Mouse (Mus musculus): ENCODE measurements at regions not wholly inside any gene's neighbourhood (a gene's known extent, or its start where the extent isn't known, plus 50 kb on each side); places are given as distances from the start of the nearest gene placed in this dataset.
A peak's percentile ranks its signal among the peaks of the same experiment; 100 is the strongest.

- Histone ChIP-seq H3K27ac (ENCODE audit: low read depth, low read length) (no peak overlapping the region), H3K36me3 (ENCODE audit: control insufficient read depth, insufficient read depth, low read length) (no peaks in the 10 kb centered on the region), H3K4me3 (ENCODE audit: low read depth, low read length) (no peak overlapping the region), H3K9ac (ENCODE audit: low read length) (no peak overlapping the region), H3K4me2 (ENCODE audit: low read length) (no peak overlapping the region), H3K9me3 (replicated peaks; ENCODE audit: control insufficient read depth, low read length) (no peaks in the 10 kb centered on the region), H3K27me3 (replicated peaks; ENCODE audit: control insufficient read depth, insufficient read depth, low read length) (no peaks in the 10 kb centered on the region), H3K4me1 (ENCODE audit: control insufficient read depth, insufficient read depth, low read length) (peaks cover 7% of the 10 kb centered on the region)
- WGBS = 70% methylated on average over 2 of the region's 2 CpGs
- ATAC-seq (no peak), DNase-seq (ENCODE audit: low spot score) (no peak)
Measured at GRCm38 (mm10) chr4:87657855-87658254, 375.3 kb downstream of the Mllt3 start.

- Histone ChIP-seq H3K9ac (ENCODE audit: low read length) (no peak overlapping the region), H3K9me3 (replicated peaks; ENCODE audit: control insufficient read depth, low read length) (no peaks in the 10 kb centered on the region), H3K36me3 (ENCODE audit: control insufficient read depth, insufficient read depth, low read length) (no peaks in the 10 kb centered on the region), H3K4me3 (ENCODE audit: low read depth, low read length) (no peak overlapping the region), H3K4me2 (ENCODE audit: low read length) (no peak overlapping the region), H3K27ac (ENCODE audit: low read depth, low read length) (no peak overlapping the region), H3K4me1 (ENCODE audit: control insufficient read depth, insufficient read depth, low read length) (peaks cover 31% of the 10 kb centered on the region), H3K27me3 (replicated peaks; ENCODE audit: control insufficient read depth, insufficient read depth, low read length) (no peaks in the 10 kb centered on the region)
- peak; percentile 46 for DNase-seq (ENCODE audit: low spot score)
- ATAC-seq = no peak
- WGBS = 29% methylated on average over 5 of the region's 5 CpGs
Measured at GRCm38 (mm10) chr4:87653440-87654165, 379.6 kb downstream of the Mllt3 start.

- H3K4me3 ChIP-seq (ENCODE audit: low read depth, low read length) = no peak overlapping the region
- H3K27me3 ChIP-seq (replicated peaks; ENCODE audit: control insufficient read depth, insufficient read depth, low read length) = no peaks in the 10 kb centered on the region
- DNase-seq (ENCODE audit: low spot score) = peak; percentile 51
- no peaks in the 10 kb centered on the region for H3K36me3 ChIP-seq (ENCODE audit: control insufficient read depth, insufficient read depth, low read length)
- no peak for ATAC-seq
- no peak overlapping the region for H3K4me2 ChIP-seq (ENCODE audit: low read length)
- peak overlapping the region; percentile 36; the same call in 1 of the 2 replicates for H3K27ac ChIP-seq (ENCODE audit: low read depth, low read length)
- no peak overlapping the region for H3K9ac ChIP-seq (ENCODE audit: low read length)
- 37% methylated on average over 8 of the region's 8 CpGs for WGBS
- no peaks in the 10 kb centered on the region for H3K9me3 ChIP-seq (replicated peaks; ENCODE audit: control insufficient read depth, low read length)
- H3K4me1 ChIP-seq (ENCODE audit: control insufficient read depth, insufficient read depth, low read length) = peaks cover 36% of the 10 kb centered on the region
Measured at GRCm38 (mm10) chr4:87652314-87652934, 380.7 kb downstream of the Mllt3 start.

GRCm38 (mm10) chr4:87651275-87651674 is 381.9 kb downstream of the Mllt3 start:
- H3K4me3 ChIP-seq (ENCODE audit: low read depth, low read length) = no peak overlapping the region
- no peak overlapping the region for H3K4me2 ChIP-seq (ENCODE audit: low read length)
- H3K9ac ChIP-seq (ENCODE audit: low read length) = no peak overlapping the region
- ATAC-seq (peak; percentile 61), DNase-seq (ENCODE audit: low spot score) (no peak)
- peaks cover 36% of the 10 kb centered on the region for H3K4me1 ChIP-seq (ENCODE audit: control insufficient read depth, insufficient read depth, low read length)
- H3K27ac ChIP-seq (ENCODE audit: low read depth, low read length) = peak overlapping the region; percentile 68
- H3K36me3 ChIP-seq (ENCODE audit: control insufficient read depth, insufficient read depth, low read length) = no peaks in the 10 kb centered on the region
- no peaks in the 10 kb centered on the region for H3K27me3 ChIP-seq (replicated peaks; ENCODE audit: control insufficient read depth, insufficient read depth, low read length)
- WGBS = 6% methylated on average over 3 of the region's 3 CpGs
- H3K9me3 ChIP-seq (replicated peaks; ENCODE audit: control insufficient read depth, low read length) = no peaks in the 10 kb centered on the region

- no peaks in the 10 kb centered on the region for H3K27me3 ChIP-seq (replicated peaks; ENCODE audit: control insufficient read depth, insufficient read depth, low read length)
- H3K9ac ChIP-seq (ENCODE audit: low read length) = no peak overlapping the region
- no peaks in the 10 kb centered on the region for H3K36me3 ChIP-seq (ENCODE audit: control insufficient read depth, insufficient read depth, low read length)
- no peak overlapping the region for H3K4me2 ChIP-seq (ENCODE audit: low read length)
- H3K27ac ChIP-seq (ENCODE audit: low read depth, low read length) = peak overlapping the region; percentile 68
- ATAC-seq (peak; percentile 71), DNase-seq (ENCODE audit: low spot score) (peak; percentile 94)
- no peaks in the 10 kb centered on the region for H3K9me3 ChIP-seq (replicated peaks; ENCODE audit: control insufficient read depth, low read length)
- H3K4me1 ChIP-seq (ENCODE audit: control insufficient read depth, insufficient read depth, low read length) = peaks cover 36% of the 10 kb centered on the region
- 2% methylated on average over 6 of the region's 6 CpGs for WGBS
- no peak overlapping the region for H3K4me3 ChIP-seq (ENCODE audit: low read depth, low read length)
Measured at GRCm38 (mm10) chr4:87650837-87651236, 382.3 kb downstream of the Mllt3 start.

GRCm38 (mm10) chr4:87650393-87650792 is 382.8 kb downstream of the Mllt3 start:
- Histone ChIP-seq H3K36me3 (ENCODE audit: control insufficient read depth, insufficient read depth, low read length) (no peaks in the 10 kb centered on the region), H3K9ac (ENCODE audit: low read length) (no peak overlapping the region), H3K9me3 (replicated peaks; ENCODE audit: control insufficient read depth, low read length) (no peaks in the 10 kb centered on the region), H3K4me2 (ENCODE audit: low read length) (no peak overlapping the region), H3K4me1 (ENCODE audit: control insufficient read depth, insufficient read depth, low read length) (peaks cover 36% of the 10 kb centered on the region), H3K4me3 (ENCODE audit: low read depth, low read length) (no peak overlapping the region), H3K27me3 (replicated peaks; ENCODE audit: control insufficient read depth, insufficient read depth, low read length) (no peaks in the 10 kb centered on the region), H3K27ac (ENCODE audit: low read depth, low read length) (peak overlapping the region; percentile 68)
- DNase-seq (ENCODE audit: low spot score) (peak; percentile 52), ATAC-seq (no peak)
- 14% methylated on average over 3 of the region's 3 CpGs for WGBS

- H3K27ac ChIP-seq (ENCODE audit: low read depth, low read length) = peak overlapping the region; percentile 80
- H3K36me3 ChIP-seq (ENCODE audit: control insufficient read depth, insufficient read depth, low read length) = no peaks in the 10 kb centered on the region
- H3K4me2 ChIP-seq (ENCODE audit: low read length) = peak overlapping the region; percentile 56; the same call in 1 of the 2 replicates
- H3K4me1 ChIP-seq (ENCODE audit: control insufficient read depth, insufficient read depth, low read length) = peaks cover 36% of the 10 kb centered on the region
- H3K27me3 ChIP-seq (replicated peaks; ENCODE audit: control insufficient read depth, insufficient read depth, low read length) = no peaks in the 10 kb centered on the region
- H3K9me3 ChIP-seq (replicated peaks; ENCODE audit: control insufficient read depth, low read length) = no peaks in the 10 kb centered on the region
- ATAC-seq (peak; percentile 2; the same call in 1 of the 2 replicates), DNase-seq (ENCODE audit: low spot score) (peak; percentile 51)
- H3K4me3 ChIP-seq (ENCODE audit: low read depth, low read length) = no peak overlapping the region
- H3K9ac ChIP-seq (ENCODE audit: low read length) = no peak overlapping the region
Measured at GRCm38 (mm10) chr4:87648919-87649318, 384.2 kb downstream of the Mllt3 start.

- Histone ChIP-seq H3K36me3 (ENCODE audit: control insufficient read depth, insufficient read depth, low read length) (no peaks in the 10 kb centered on the region), H3K9me3 (replicated peaks; ENCODE audit: control insufficient read depth, low read length) (no peaks in the 10 kb centered on the region), H3K4me2 (ENCODE audit: low read length) (peak overlapping the region; percentile 56), H3K27me3 (replicated peaks; ENCODE audit: control insufficient read depth, insufficient read depth, low read length) (no peaks in the 10 kb centered on the region), H3K4me3 (ENCODE audit: low read depth, low read length) (peak overlapping the region; percentile 19), H3K9ac (ENCODE audit: low read length) (0 out of 2 replicates have a peak overlapping the region, but pooled peaks have one; percentile 2), H3K27ac (ENCODE audit: low read depth, low read length) (peak overlapping the region; percentile 80), H3K4me1 (ENCODE audit: control insufficient read depth, insufficient read depth, low read length) (peaks cover 33% of the 10 kb centered on the region)
- DNase-seq (ENCODE audit: low spot score) = peak; percentile 91
- WGBS = 1% methylated on average over 26 of the region's 26 CpGs
- ATAC-seq = peak; percentile 69
Measured at GRCm38 (mm10) chr4:87647932-87648911, 384.9 kb downstream of the Mllt3 start.

Data from forebrain, embryonic 14.5 days (tissue).